23 mouse cellular contexts compared by ENCODE assay signal in genomic region chr2:102634010-102634409, GRCm38 (mm10). TPM values are rescaled to one million over a fixed set of nuclear protein-coding genes. Genes with fewer than 3 reads are reported as not detected.
"Had no signal": no experiment of that assay in that cellular context is flagged by ENCODE, and none has a peak within 500 bp of the region (broad histone marks: within the 10 kb centered on the region; RNA-seq: fewer than 3 reads in every experiment).

No protein-coding gene starts in this region.

- H3K27ac ChIP-seq: heart, adult 2 months; heart, embryonic 13.5 days; heart, embryonic 15.5 days; hindbrain, embryonic 13.5 days; hindbrain, embryonic 15.5 days; hindbrain, postnatal 0 days; limb, embryonic 10.5 days; limb, embryonic 12.5 days; liver, embryonic 13.5 days; liver, embryonic 15.5 days had no signal

- H3K4me3 ChIP-seq: heart, adult 2 months; heart, embryonic 13.5 days; heart, embryonic 15.5 days; hindbrain, embryonic 13.5 days; hindbrain, embryonic 15.5 days; limb, embryonic 10.5 days; limb, embryonic 12.5 days; liver, embryonic 13.5 days; liver, embryonic 15.5 days had no signal

- H3K4me1 ChIP-seq: heart, embryonic 13.5 days; heart, embryonic 15.5 days; limb, embryonic 10.5 days; limb, embryonic 12.5 days; liver, embryonic 13.5 days; liver, embryonic 15.5 days had no signal

- DNase-seq: gastrocnemius, postnatal 14 days; gastrocnemius, postnatal 36 days; heart, adult 2 months; heart, postnatal 14 days; heart, postnatal 36 days; kidney, adult 11 months; kidney, adult 8-10 months; kidney, postnatal 10 days; kidney, postnatal 25 days; kidney, postnatal 4 days; layer of hippocampus, adult 9-11 months; liver; liver, embryonic 13.5 days had no signal

- H3K36me3 ChIP-seq: heart, embryonic 13.5 days; heart, embryonic 15.5 days; hindbrain, embryonic 13.5 days; hindbrain, embryonic 15.5 days; limb, embryonic 10.5 days; limb, embryonic 12.5 days; liver, embryonic 13.5 days; liver, embryonic 15.5 days had no signal

- ATAC-seq: hindbrain, postnatal 0 days; intestine, embryonic 16.5 days had no signal

- H3K27me3 ChIP-seq: heart, embryonic 13.5 days; heart, embryonic 15.5 days; hindbrain, embryonic 13.5 days; hindbrain, embryonic 15.5 days; limb, embryonic 12.5 days; liver, embryonic 13.5 days; liver, embryonic 15.5 days had no signal

RNA-seq across cellular contexts. Expression of gene Slc1a2, which starts 24.4 kb away (rescaled TPM):
- total RNA-seq: hematopoietic stem cell, adult 5-6 weeks had no signal
